Mouse (Mus musculus) midbrain, embryonic 15.5 days (tissue): ENCODE measurements around the gene E2f4. TPM values are rescaled to one million over a fixed set of nuclear protein-coding genes. Genes with fewer than 3 reads are reported as not detected.
A peak's percentile ranks its signal among the peaks of the same experiment; 100 is the strongest.

Experiments
- ATAC-seq: fragments of 200-750 bp; cut with Nextera tagmentation; replicated peaks from 2 replicates; pipeline ENCODE4 v1.8.0; 2017; ENCODE audit warnings: moderate TSS enrichment
- H3K27ac ChIP-seq: fragments of 300-500 bp; sonication (generic); 2 replicates; pipeline ENCODE4 v1.5.1; 2015; ENCODE audit warnings: mild to moderate bottlenecking, inconsistent platforms
- H3K27me3 ChIP-seq: fragments of 300-500 bp; sonication (generic); replicated peaks from 2 replicates; pipeline ENCODE4 v1.6.1; 2015; ENCODE audit warnings: inconsistent platforms
- H3K36me3 ChIP-seq: fragments of 300-500 bp; sonication (generic); replicated peaks from 2 replicates; pipeline ENCODE4 v1.6.1; 2015; ENCODE audit warnings: inconsistent platforms
- H3K4me1 ChIP-seq: fragments of 300-500 bp; sonication (generic); 2 replicates; pipeline ENCODE4 v1.6.1; 2015; ENCODE audit warnings: inconsistent platforms
- H3K4me2 ChIP-seq: fragments of 300-500 bp; sonication (generic); 2 replicates; pipeline ENCODE4 v1.6.1; 2015; ENCODE audit warnings: inconsistent platforms, mild to moderate bottlenecking, moderate library complexity
- H3K4me3 ChIP-seq: fragments of 300-500 bp; sonication (generic); 2 replicates; pipeline ENCODE4 v1.5.1; 2015; ENCODE audit warnings: mild to moderate bottlenecking, inconsistent platforms
- H3K9ac ChIP-seq: fragments of 300-500 bp; sonication (generic); 2 replicates; pipeline ENCODE4 v1.6.1; 2015; ENCODE audit warnings: mild to moderate bottlenecking, inconsistent platforms
- H3K9me3 ChIP-seq: fragments of 300-500 bp; sonication (generic); 2 replicates; pipeline ENCODE4 v1.6.1; 2016; ENCODE audit warnings: inconsistent platforms
- WGBS: fragments of 180-500 bp; shearing (Covaris S2); methylation state at CpG from one replicate; pipeline ENCODE4 v1.1.7; 2015; ENCODE audit warnings: mixed read lengths; 5-methylcytosine and 5-hydroxymethylcytosine counted together
- polyA plus RNA-seq: library from polyadenylated mRNA; unstranded; fragments of >200 nt; fragmentation: Nextera tagmentation; extraction: Ambion mirVana; gene quantifications from 2 replicates; pipeline ENCODE4 v1.2.1, GENCODE M21; 2015

E2f4 gene
- polyA plus RNA-seq, 1 experiment from 2014 or later = 45.3 TPM

DNA sequence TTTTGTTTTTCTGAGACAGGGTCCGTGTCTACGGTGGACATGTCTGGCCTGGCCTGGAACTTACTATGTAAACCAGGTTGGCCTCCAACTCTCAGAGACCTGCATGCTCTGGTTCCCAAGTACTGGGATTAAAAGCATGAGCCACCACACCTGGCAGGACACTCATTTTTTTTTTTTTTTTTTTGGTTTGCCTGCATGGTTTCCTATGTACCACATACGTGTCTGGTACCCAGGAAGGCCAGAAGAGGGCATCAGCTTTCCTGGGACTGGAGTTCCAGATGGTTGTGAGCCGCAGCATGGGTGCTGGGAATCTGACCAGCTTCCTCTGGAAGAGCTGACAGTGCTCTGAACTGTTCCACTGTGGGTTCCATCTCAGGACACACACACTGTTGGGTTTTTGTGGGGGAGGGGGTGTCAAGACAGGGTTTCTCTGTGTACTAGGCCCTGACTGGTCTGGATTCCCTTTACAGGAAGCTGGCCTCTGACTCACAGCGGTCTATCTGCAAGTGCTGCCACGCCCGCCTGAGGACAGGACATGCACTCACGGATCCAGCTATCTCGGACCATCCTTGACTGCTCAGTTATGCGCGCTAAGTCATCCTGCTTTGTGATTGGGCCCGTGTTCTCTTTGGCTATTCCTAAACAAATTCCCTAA, 36.0 kb upstream of the E2f4 start:
- Histone ChIP-seq H3K27ac (no peak overlapping the region), H3K4me1 (peaks cover 26% of the 10 kb centered on the region), H3K9ac (no peak overlapping the region), H3K4me3 (no peak overlapping the region), H3K36me3 (no peaks in the 10 kb centered on the region), H3K4me2 (no peak overlapping the region), H3K9me3 (no peaks in the 10 kb centered on the region), H3K27me3 (peaks cover 82% of the 10 kb centered on the region)
- no peak for ATAC-seq
- 89% methylated on average over 12 of the region's 12 CpGs for WGBS

DNA sequence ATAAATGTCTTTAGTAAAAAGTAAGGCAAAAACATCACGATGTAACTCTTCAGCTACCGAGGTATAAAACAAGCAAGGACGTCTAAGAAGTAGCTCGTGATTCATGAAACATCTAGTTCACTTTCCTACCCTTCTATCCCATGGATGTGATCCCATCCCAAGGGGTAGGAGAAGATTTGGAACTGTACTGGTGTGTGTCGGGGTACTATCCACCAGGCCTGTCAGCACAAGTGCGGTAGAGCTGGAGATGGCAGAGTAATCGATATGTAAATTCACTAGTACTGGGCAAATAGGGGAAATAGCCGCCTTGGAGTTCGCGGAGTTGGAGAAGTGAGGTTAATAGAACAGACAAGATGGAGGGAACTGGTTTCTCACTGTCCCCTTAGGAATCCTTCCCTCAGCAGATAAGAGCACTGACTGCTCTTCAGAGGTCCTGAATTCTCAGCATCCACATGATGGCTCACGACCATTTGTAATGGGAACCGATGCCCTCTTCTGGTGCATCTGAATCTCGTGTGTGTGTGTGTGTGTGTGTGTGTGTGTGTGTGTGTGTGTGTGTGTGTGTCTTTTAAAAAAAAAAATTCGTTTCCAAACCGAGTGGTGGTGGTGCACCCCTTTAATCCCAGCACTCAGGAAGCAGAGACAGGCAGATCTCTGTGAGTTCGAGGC, 34.1 kb upstream of the E2f4 start:
- Histone ChIP-seq H3K4me2 (no peak overlapping the region; the same call in 1 of the 2 replicates), H3K4me3 (no peak overlapping the region)
- WGBS = 40% methylated on average over 16 of the region's 16 CpGs

DNA sequence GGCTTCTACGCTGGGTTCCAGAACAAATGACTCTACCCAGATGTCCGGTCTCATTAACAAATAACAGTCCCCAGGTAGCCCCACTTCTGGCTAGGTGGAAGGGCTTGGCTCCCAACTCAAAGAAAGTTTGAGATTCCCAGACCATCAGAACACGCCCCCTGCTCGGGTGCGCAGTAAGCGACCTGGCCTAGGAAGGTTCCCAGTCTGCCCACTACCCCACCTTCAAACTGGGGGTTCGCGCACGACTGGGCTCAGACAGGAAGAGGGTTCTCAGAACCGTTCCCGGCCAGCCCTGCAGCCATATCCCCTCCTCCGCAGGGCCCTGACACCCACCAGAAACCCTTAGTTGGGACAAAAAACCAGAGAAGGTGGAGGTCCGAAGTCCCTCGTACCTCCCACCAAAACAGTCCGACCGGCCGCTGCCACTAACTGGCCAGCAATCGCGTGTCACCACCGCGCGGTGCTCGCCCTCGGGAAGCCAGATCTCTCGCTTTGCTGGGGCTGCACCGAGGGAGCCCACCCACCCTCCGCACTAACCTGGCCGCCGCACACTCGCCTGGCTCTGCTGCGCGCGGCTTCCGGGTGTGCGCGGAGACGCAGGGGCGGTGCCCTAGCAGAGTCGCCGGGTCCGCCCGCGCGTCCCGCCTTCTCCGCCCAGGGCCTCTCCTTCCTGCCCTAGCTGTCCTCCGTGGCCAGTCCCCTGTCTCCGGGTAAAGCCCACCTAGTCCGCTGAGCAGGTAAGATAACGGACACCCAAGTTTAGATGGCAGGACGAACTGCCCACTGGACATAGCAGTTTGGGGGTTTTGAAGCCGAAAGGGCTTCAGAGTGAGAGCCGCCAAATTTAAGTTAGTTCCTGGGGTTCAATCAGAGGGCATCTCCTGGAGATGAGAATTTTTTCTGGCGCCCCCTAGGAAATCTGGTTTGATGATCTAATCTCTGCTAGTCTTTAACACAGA, 33.2 kb upstream of the E2f4 start, which contains the start of the genes Tradd and Fbxl8:
Gene Tradd, minus strand, starts transcription at position 586 of the 959 bp plus-strand sequence.
Gene Fbxl8, plus strand, starts transcription at position 625 of the 959 bp plus-strand sequence.
- H3K9me3 ChIP-seq = no peaks in the 10 kb centered on the region
- peak within 1 kb of the TSS; percentile 41 for H3K9ac ChIP-seq
- peaks cover 82% of the 10 kb centered on the region for H3K27me3 ChIP-seq
- H3K27ac ChIP-seq = no peak within 1 kb of the TSS
- no peak for ATAC-seq
- under 1% methylated on average over 54 of the region's 54 CpGs for WGBS
- H3K36me3 ChIP-seq = no peaks in the 10 kb centered on the region
- peak within 1 kb of the TSS; percentile 77 for H3K4me2 ChIP-seq
- peaks cover 32% of the 10 kb centered on the region for H3K4me1 ChIP-seq
- peak within 1 kb of the TSS; percentile 48 for H3K4me3 ChIP-seq

More for the DNA sequence above, 34.1 kb upstream of the E2f4 start:
- ATAC-seq = no peak
- peaks cover 87% of the 10 kb centered on the region for H3K27me3 ChIP-seq
- H3K27ac ChIP-seq = no peak overlapping the region
- no peaks in the 10 kb centered on the region for H3K9me3 ChIP-seq
- H3K9ac ChIP-seq = no peak overlapping the region
- H3K4me1 ChIP-seq = peaks cover 32% of the 10 kb centered on the region
- no peaks in the 10 kb centered on the region for H3K36me3 ChIP-seq

DNA sequence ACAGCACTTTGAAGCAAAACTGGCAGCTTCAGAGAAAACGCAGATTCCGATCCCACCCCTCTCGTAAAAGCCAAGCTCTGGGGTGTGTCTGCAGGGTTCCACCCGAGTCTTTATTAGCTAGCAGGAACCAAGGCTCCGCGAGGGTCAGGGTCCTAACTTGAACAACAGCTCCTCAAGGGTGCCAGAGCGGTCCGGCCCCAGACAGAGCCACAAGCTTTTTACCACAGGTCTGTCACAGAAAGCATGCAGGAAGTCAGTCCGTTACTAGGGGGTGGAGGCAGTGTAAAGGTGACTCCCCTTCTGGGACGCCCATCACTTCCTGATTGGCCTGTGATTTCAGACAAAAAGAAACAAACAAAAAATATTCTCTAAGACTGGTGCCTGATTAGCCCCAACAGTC, 32.3 kb upstream of the E2f4 start:
- ATAC-seq = no peak
- WGBS = 14% methylated on average over 10 of the region's 10 CpGs
- peak overlapping the region; percentile 48 for H3K4me3 ChIP-seq
- H3K27me3 ChIP-seq = peaks cover 83% of the 10 kb centered on the region
- H3K4me2 ChIP-seq = peak overlapping the region; percentile 77
- H3K27ac ChIP-seq = no peak overlapping the region
- H3K4me1 ChIP-seq = peaks cover 33% of the 10 kb centered on the region
- no peaks in the 10 kb centered on the region for H3K9me3 ChIP-seq
- H3K36me3 ChIP-seq = no peaks in the 10 kb centered on the region
- H3K9ac ChIP-seq = no peak overlapping the region

DNA sequence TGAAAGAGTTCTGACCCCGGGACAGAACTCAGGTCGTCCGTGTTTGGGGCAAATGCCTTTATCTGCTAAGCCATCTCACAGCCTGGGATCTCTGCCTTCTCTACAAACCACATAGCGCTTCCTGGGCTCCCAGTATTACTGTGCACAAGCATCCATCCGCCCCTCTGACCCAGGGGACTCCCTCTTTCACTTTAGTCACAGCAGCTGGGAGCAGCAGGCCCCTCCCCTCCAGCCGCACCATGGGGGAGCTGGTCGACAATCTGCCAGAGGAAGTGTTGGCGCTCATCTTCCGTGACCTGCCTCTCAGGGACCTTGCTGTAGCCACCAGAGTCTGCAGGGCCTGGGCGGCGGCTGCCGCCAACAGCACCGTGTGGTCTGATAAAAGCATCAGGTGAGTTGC, 30.7 kb upstream of the E2f4 start:
- WGBS = 7% methylated on average over 13 of the region's 13 CpGs
- no peak overlapping the region for H3K9ac ChIP-seq
- peaks cover 41% of the 10 kb centered on the region for H3K4me1 ChIP-seq
- H3K9me3 ChIP-seq = no peaks in the 10 kb centered on the region
- H3K4me2 ChIP-seq = no peak overlapping the region
- no peak overlapping the region for H3K4me3 ChIP-seq
- ATAC-seq = no peak
- H3K27me3 ChIP-seq = peaks cover 83% of the 10 kb centered on the region
- H3K27ac ChIP-seq = no peak overlapping the region
- no peaks in the 10 kb centered on the region for H3K36me3 ChIP-seq

DNA sequence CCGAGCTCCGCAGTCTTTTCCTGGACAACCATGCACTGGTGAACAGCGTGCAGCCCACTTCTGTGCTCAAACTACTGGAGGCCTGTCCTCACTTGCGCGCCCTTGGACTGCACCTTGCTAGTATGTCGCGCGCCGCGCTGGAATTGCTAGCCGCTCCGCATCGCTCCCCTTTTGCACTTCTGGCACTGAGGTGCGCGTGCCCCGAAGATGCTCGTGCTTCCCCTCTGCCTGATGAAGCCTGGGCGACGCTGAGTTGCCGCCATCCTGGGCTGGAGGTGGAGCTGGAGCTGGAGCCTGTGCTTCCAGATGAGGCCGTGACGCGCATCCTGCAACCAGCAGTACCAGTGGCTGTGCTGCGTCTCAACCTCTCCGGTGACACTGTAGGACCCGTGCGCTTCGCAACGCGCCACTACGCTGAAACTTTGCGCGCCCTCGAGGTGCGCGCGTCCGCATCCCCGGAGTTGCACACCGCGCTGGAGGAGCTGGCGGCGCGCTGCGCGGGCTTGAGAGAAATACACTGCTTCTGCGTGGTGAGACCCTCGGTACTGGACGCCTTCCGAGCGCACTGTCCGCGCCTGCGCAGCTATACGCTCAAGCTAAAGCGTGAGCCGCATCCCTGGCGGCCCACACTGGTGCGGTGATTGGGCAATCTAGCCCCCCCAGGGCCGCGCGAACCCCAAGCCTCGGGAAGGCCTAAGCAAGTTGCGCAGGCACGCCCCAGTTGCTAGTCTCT, 29.0 kb upstream of the E2f4 start:
- H3K9ac ChIP-seq = peak overlapping the region; percentile 49
- peak; percentile 93 for ATAC-seq
- peaks cover 86% of the 10 kb centered on the region for H3K27me3 ChIP-seq
- H3K27ac ChIP-seq = peak overlapping the region; percentile 66
- peaks cover 41% of the 10 kb centered on the region for H3K4me1 ChIP-seq
- H3K4me3 ChIP-seq = peak overlapping the region; percentile 54
- under 1% methylated on average over 65 of the region's 65 CpGs for WGBS
- H3K9me3 ChIP-seq = no peaks in the 10 kb centered on the region
- no peaks in the 10 kb centered on the region for H3K36me3 ChIP-seq
- H3K4me2 ChIP-seq = peak overlapping the region; percentile 85

DNA sequence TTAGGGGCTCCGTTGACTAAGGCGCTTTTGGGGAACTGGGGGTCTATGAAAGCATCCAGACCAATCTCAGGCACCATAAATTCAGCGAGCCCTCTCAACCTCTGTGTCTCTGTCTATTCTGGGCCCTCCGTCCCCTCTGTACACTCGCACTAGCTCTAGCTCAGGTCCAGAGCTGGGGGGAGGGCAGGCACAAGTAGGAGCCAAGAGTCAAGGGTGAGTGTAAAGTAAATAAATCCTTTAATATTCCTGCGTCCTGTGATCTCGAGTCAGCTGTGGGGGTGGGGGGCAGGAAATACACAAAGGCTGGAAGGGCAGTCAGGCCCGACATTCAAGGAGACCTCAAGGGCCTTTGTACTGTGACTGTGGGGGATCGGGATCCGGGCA, 28.4 kb upstream of the E2f4 start:
- Histone ChIP-seq H3K4me2 (peak overlapping the region; percentile 85), H3K27ac (no peak overlapping the region; the same call in 1 of the 2 replicates), H3K36me3 (no peaks in the 10 kb centered on the region), H3K4me3 (peak overlapping the region; percentile 54), H3K4me1 (peaks cover 39% of the 10 kb centered on the region), H3K9me3 (no peaks in the 10 kb centered on the region), H3K9ac (peak overlapping the region; percentile 49), H3K27me3 (peaks cover 86% of the 10 kb centered on the region)
- ATAC-seq = peak; percentile 53
- WGBS = 0% methylated on average over 10 of the region's 10 CpGs

- peak within 1 kb of the TSS; percentile 54 for H3K4me3 ChIP-seq
- under 1% methylated on average over 42 of the region's 42 CpGs for WGBS
- peaks cover 37% of the 10 kb centered on the region for H3K4me1 ChIP-seq
- H3K36me3 ChIP-seq = no peaks in the 10 kb centered on the region
- no peak for ATAC-seq
- peak within 1 kb of the TSS; percentile 85 for H3K4me2 ChIP-seq
- peak within 1 kb of the TSS; percentile 66 for H3K27ac ChIP-seq
- H3K9ac ChIP-seq = peak within 1 kb of the TSS; percentile 49
- H3K9me3 ChIP-seq = no peaks in the 10 kb centered on the region
- peaks cover 89% of the 10 kb centered on the region for H3K27me3 ChIP-seq
Observed at GRCm38 (mm10) chr8:105269461-105269947, 28.0 kb upstream of the E2f4 start, which contains the start of gene Hsf4. Hsf4 (plus strand) TSS chr8:105269801.

GRCm38 (mm10) chr8:105270101-105270915, 27.2 kb upstream of the E2f4 start:
- H3K9ac ChIP-seq = no peak overlapping the region
- no peak overlapping the region for H3K27ac ChIP-seq
- H3K4me3 ChIP-seq = peak overlapping the region; percentile 54; the same call in 1 of the 2 replicates
- H3K4me2 ChIP-seq = peak overlapping the region; percentile 85
- no peaks in the 10 kb centered on the region for H3K36me3 ChIP-seq
- WGBS = 3% methylated on average over 39 of the region's 39 CpGs
- no peaks in the 10 kb centered on the region for H3K9me3 ChIP-seq
- peaks cover 91% of the 10 kb centered on the region for H3K27me3 ChIP-seq
- peaks cover 31% of the 10 kb centered on the region for H3K4me1 ChIP-seq
- ATAC-seq = no peak

- Histone ChIP-seq H3K27me3 (peaks cover 91% of the 10 kb centered on the region), H3K9me3 (no peaks in the 10 kb centered on the region), H3K27ac (no peak overlapping the region), H3K4me3 (peak overlapping the region; percentile 14; the same call in 1 of the 2 replicates), H3K9ac (no peak overlapping the region), H3K4me2 (peak overlapping the region; percentile 24; the same call in 1 of the 2 replicates), H3K36me3 (no peaks in the 10 kb centered on the region), H3K4me1 (peaks cover 36% of the 10 kb centered on the region)
- ATAC-seq = no peak
- WGBS = 2% methylated on average over 11 of the region's 11 CpGs
Observed at GRCm38 (mm10) chr8:105270916-105271186, 26.6 kb upstream of the E2f4 start.

DNA sequence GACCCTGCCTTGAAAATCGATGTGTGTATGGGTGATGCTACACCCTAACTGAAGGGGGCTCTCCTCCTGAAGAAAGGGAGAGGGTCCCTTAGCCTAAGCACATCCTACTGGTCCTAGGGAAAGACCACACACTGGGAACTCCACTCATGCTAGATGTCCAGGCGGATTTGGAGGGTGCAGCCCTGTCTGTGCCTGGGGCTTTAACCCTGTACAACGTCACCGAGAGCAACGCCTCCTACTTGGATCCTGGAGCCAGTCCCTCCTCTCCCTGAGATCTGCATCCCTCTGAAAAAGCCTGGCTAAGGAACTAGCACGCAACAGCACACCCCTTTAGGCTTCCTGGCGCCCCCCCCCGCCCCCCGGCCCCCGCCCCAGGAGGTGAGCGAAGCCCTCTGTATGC, 22.1 kb upstream of the E2f4 start:
- H3K4me3 ChIP-seq = peak overlapping the region; percentile 50; the same call in 1 of the 2 replicates
- peak overlapping the region; percentile 94 for H3K4me2 ChIP-seq
- H3K9ac ChIP-seq = no peak overlapping the region
- H3K27me3 ChIP-seq = peaks cover 83% of the 10 kb centered on the region
- ATAC-seq = no peak
- H3K9me3 ChIP-seq = no peaks in the 10 kb centered on the region
- 6% methylated on average over 11 of the region's 11 CpGs for WGBS
- H3K4me1 ChIP-seq = peaks cover 34% of the 10 kb centered on the region
- 0 out of 2 replicates have a peak, but pooled peaks cover 4% of the 10 kb centered on the region for H3K36me3 ChIP-seq
- H3K27ac ChIP-seq = no peak overlapping the region
